In genomic region chr11:75823506-75823905, GRCm38 (mm10) we compare ENCODE assay signal across 22 mouse cellular contexts.
"Had no signal": no experiment of that assay in that cellular context is flagged by ENCODE, and none has a peak within 500 bp of the region (broad histone marks: within the 10 kb centered on the region; RNA-seq: fewer than 3 reads in every experiment).

No protein-coding gene starts in this region.

- H3K36me3 ChIP-seq: kidney, embryonic 15.5 days; limb, embryonic 12.5 days; limb, embryonic 15.5 days; liver, embryonic 15.5 days; lung, embryonic 15.5 days; stomach, embryonic 15.5 days had no signal

- H3K9me3 ChIP-seq: kidney, embryonic 15.5 days; limb, embryonic 12.5 days; limb, embryonic 15.5 days; liver, embryonic 15.5 days; lung, embryonic 15.5 days; stomach, embryonic 15.5 days had no signal

- DNase-seq: kidney, adult 8-10 months; kidney, postnatal 10 days; kidney, postnatal 36 days; layer of hippocampus, postnatal 36 days; lung, adult 18-20 months; lung, postnatal 10 days; lung, postnatal 36 days; midbrain, embryonic 14.5 days; right cerebral cortex, adult 18-20 months; right cerebral cortex, postnatal 25 days; spleen, adult 18-20 months; thymus, adult 2 months; thymus, postnatal 14 days; thymus, postnatal 4 days had no signal

- H3K4me3 ChIP-seq: kidney, embryonic 15.5 days; left cerebral cortex, adult 2 months; limb, embryonic 12.5 days; limb, embryonic 15.5 days; liver, embryonic 15.5 days; lung, embryonic 15.5 days; megakaryocyte, embryonic 14.5 days; stomach, embryonic 15.5 days had no signal

- H3K27me3 ChIP-seq: kidney, embryonic 15.5 days; limb, embryonic 15.5 days; stomach, embryonic 15.5 days had no signal

- H3K27ac ChIP-seq: kidney, embryonic 15.5 days; left cerebral cortex, adult 2 months; limb, embryonic 12.5 days; limb, embryonic 15.5 days; liver, embryonic 15.5 days; lung, embryonic 15.5 days; stomach, embryonic 15.5 days had no signal

- H3K4me1 ChIP-seq: liver, embryonic 15.5 days; stomach, embryonic 15.5 days had no signal
